Mouse (Mus musculus): ENCODE data around the gene Rnf145.
"Not testable (repeated sequence)": the region's sequence is repeated elsewhere in the genome, so short reads cannot be mapped to it uniquely, and the experiment has no call there.

The Rnf145 gene

DNA sequence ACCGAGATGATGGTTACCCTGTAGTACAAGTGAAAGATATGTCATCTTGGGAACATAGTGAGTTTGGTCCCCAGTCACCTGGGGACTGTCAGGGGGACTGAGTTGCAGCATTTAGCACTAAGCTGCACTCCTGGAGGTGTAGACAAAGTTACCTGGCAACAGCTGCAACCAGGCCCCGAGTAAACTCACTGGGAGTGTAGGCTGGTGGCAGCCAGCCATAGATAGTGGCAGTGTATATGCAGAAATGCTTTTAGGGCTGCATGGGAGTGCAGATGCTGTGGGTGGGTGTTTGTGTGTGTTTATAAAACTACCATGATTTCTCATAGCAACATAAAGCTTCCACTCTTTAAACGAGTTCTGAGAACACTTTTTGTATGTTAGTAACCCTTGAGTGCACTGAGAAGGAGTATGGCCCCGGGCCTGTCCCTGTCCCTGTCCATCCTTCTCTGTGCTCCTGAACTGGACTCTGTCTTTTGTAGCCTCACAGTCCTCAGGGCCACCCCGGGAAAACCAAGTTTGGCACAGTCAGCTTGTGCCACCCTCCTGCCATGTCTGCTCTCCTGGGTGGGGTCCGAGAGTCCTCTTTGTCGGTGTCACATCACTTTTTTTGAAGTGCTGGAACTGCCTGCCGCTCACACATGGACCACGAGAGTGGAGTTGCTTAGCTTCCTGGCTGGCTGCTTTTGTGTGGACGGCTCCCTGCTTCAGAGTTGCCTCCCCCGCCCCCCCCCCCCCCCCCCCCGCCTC, 43.8 kb downstream of the Rnf145 start:
- DNase-seq (ENCODE audit: low read depth, low spot score) = no peak

- DNase-seq (ENCODE audit: low read depth, low spot score) = no peak
Observed at GRCm38 (mm10) chr11:44564245-44564864, 45.6 kb downstream of the Rnf145 start.

DNA sequence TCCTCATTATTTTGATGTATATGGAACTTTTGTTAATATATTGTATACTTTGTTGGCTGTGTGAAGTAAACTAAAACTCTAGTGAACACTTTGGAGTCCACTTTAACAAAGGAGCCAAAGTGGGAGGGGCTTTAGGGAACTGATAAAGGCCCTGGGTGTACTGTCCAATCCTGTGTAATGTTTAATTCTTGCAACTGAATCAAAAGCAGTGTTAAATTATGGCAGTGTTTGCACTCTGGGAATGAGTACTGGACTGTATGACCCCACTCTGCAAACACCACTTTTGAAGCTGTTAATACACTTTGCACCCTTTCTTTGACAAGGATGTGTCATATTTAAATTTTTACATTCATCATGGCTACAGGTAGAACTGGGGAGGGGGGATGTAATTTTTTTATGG, 46.2 kb downstream of the Rnf145 start:
- no peak for DNase-seq (ENCODE audit: low read depth, low spot score)

GRCm38 (mm10) chr11:44570336-44570735, 51.6 kb downstream of the Rnf145 start:
- DNase-seq (ENCODE audit: low read depth, low spot score) = not testable (repeated sequence)

DNA sequence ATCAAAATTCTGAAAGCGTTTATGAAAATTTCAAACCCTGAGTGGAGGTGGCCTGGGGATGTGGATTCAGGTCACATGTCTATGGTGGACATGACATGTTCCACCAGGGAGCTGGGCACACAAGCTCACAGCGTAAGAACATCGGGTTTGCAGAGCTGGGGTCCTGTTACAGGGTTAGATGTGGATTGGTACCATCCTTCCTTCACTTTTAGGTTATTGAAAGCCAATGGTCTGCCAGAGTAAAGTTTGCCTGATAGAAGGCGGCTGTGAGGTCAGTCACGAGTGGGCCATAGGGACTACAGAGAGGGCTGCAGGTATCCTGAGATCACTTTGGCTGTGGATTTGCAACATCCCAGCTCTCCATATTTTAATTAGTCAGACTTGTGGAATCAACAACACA, 54.0 kb downstream of the Rnf145 start:
- no peak for DNase-seq (ENCODE audit: low read depth, low spot score)

- no peak for DNase-seq (ENCODE audit: low read depth, low spot score)
Observed at GRCm38 (mm10) chr11:44573396-44573795, 54.6 kb downstream of the Rnf145 start.

GRCm38 (mm10) chr11:44574391-44574790, 55.6 kb downstream of the Rnf145 start:
- no peak for DNase-seq (ENCODE audit: low read depth, low spot score)

DNA sequence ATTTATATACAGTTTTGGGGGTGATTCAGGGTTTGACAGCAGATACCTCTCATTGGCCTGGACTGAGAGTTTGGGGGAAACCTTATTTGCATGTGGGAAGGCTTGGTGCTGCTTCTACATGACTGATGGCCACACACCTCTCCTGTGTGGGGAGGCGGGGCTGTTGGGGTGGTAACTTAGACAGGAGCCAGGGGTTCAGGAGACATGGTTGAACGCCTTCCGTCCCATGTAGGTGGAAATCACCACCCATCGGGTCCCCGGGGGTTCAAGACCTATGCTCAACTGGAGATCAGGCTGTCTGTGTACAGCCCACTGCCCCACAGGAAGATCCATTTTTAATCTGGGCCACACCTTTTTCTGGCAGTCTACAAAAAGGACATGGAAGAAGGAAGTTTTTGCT, 56.1 kb downstream of the Rnf145 start:
- no peak for DNase-seq (ENCODE audit: low read depth, low spot score)

DNA sequence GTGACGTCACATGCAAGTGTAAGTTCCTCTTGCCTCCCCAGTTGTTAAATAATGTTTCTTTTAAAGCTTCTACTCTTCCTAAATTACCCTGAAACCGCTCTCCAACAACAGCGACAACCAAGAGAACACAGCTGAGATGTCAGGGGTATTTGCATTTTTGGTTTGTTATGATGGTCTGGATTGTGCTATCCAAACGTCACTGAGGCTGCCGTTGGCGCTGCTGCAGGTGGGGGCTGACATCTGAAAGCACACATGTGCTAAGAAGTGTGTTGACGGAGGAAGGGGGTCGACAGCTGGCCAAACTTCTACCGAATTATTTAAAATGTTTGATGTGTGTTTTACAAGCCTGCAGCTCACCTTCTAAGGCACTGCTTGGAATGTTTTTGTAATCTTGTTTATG, 59.1 kb downstream of the Rnf145 start:
- no peak for DNase-seq (ENCODE audit: low read depth, low spot score)

GRCm38 (mm10) chr11:44581277-44581683, 62.5 kb downstream of the Rnf145 start:
- DNase-seq (ENCODE audit: low read depth, low spot score) = peak; percentile 83

DNA sequence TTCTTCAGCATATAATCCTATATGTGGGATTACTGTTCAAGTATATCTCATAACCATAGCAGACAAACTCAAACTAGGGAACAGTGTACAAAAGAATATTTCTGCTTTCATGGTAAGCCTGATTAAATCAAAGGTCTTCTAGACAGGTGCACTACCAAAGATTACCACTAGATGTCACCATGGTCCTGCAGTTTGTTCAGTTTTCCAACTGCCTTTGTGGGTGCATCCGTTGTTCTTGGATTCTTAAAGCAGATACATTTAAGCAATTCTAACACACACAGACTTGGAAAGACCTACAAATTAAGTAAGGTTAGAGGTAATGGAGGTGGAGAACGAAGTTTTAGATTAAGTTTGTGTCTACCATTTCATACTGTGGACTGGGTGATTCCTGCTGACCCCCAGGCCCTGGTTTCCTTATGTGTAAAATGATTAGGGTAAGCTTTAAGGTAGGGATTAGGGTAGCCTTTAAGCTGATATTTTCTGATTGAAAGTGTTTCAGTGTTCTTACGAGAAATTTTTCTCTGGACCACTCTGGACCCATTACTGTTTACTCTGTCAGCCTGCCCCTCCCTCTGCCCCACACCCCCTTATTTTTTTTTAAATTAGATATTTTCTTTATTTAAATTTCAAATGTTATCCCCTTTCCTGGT, 67.4 kb downstream of the Rnf145 start:
- peak; percentile 28 for DNase-seq (ENCODE audit: low read depth, low spot score)

- no peak for DNase-seq (ENCODE audit: low read depth, low spot score)
Observed at GRCm38 (mm10) chr11:44593016-44593415, 74.3 kb downstream of the Rnf145 start.

- DNase-seq (ENCODE audit: low read depth, low spot score) = no peak
Observed at GRCm38 (mm10) chr11:44594768-44595167, 76.0 kb downstream of the Rnf145 start.

- DNase-seq (ENCODE audit: low read depth, low spot score) = no peak
Observed at GRCm38 (mm10) chr11:44606881-44607280, 88.1 kb downstream of the Rnf145 start.

DNA sequence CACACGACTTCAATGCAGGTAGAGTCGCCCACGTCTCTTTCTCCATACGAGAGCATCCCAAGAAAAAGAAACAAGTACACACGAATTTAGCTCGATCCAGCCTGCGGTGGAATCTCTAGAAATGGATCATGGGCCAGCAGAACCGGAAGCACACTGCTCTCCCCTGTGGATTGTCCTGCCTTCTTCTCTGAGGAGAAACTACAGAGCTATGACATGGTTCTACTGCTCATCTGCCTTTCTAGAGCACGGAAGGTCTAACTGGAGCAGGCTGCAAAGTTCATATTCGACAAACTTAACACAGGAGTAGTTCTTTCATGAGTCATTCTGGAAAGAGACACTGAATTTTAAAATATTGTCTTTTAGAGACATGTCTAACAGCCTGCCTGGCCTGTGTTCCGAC, 89.9 kb downstream of the Rnf145 start:
- DNase-seq (ENCODE audit: low read depth, low spot score) = no peak

GRCm38 (mm10) chr11:44610971-44611781, 92.4 kb downstream of the Rnf145 start:
- no peak for DNase-seq (ENCODE audit: low read depth, low spot score)

- no peak for DNase-seq (ENCODE audit: low read depth, low spot score)
Observed at GRCm38 (mm10) chr11:44612156-44612555, 93.4 kb downstream of the Rnf145 start.

DNA sequence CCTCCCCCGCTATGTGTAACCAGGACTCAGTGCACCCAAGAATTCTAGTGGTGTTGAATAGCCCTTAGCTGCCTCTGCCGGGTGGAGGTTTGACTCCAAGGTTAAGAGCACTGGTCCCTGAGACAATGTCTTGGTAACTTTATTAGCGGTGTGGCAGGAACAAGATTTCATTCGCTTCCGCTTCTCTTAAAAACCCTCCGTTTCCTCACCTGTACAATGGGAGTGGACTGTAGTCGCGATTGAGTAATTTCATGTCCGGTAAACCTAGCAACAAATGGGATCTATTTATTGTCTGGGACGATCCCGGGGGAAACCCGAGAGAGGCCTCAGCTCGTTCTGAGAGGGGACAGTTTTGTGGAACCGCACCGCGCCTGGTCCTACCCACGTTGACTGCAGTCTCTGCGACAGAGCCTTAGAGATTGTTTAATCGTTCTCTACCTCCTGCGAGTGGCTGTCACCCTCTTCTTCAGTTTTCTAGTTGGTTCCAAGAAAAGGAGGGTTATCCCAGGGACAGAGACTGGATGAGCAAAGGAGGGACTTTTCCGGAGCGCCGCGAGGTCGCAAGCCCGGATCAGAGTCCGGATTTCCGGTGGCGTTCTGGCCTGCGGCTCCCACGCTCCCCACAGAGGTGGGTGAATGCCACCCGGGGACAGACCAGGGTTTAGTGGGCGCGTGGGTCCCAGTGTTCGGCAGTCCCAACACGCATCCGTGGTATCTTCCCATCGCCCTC, 94.1 kb downstream of the Rnf145 start:
- DNase-seq (ENCODE audit: low read depth, low spot score) = no peak

- DNase-seq (ENCODE audit: low read depth, low spot score) = no peak
Observed at GRCm38 (mm10) chr11:44613411-44614180, 94.8 kb downstream of the Rnf145 start.

Measured in WW6 (cell line).